Comparison of ENCODE assay signal across 13 mouse cellular contexts in the genomic region with DNA sequence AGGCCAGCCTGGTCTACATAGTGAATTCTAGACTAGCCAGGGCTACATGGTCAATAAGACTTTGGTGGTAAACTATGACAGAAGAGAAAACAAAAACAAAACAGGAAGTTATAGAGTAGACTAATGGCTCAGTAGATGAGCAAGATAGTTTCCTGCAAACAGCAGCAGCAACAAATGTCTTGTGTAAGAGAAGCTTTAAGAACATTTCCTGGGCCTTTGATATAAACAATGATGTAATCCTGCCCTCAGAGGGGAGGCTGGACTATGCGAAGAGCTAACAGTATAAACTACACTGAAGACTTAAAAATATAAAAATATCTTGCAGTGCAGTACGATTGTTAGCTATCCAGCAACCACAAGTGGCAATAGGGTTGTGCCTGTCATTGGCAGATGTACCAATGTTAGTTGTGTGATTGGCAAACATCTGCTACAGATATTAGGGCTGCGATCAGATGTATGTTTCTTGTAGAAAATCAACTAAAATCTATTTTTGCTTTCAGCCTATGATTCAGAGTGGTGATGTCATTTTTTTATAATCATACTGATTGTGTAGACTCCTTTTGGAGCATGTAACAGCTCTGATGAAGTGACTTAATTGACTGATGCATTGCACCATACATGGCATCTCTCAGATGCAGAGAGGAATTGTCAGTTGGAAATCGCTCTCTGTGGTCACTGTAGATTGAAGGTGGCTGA. TPM values are rescaled to one million over a fixed set of nuclear protein-coding genes. Genes with fewer than 3 reads are reported as not detected.
DNase-seq lines count a peak whose midpoint lies in the region; ATAC-seq lines count a peak whose summit lies in the region.
"Had no signal": no experiment of that assay in that cellular context is flagged by ENCODE, and none has a peak within 500 bp of the region (broad histone marks: within the 10 kb centered on the region; RNA-seq: fewer than 3 reads in every experiment).

No protein-coding gene starts in this region.

- no peaks in the 10 kb centered on the region for H3K27me3 ChIP-seq in embryonic facial prominence, embryonic 13.5 days
- H3K27me3 ChIP-seq in embryonic facial prominence, embryonic 10.5 days (replicated peaks; ENCODE audit: low read depth, poor library complexity, severe bottlenecking), result no peaks in the 10 kb centered on the region
- H3K27me3 ChIP-seq in kidney, embryonic 15.5 days, result no peaks in the 10 kb centered on the region
- no peaks in the 10 kb centered on the region for H3K27me3 ChIP-seq in kidney, embryonic 14.5 days (ENCODE audit: control insufficient read depth, insufficient read depth, low read length)
- H3K27me3 ChIP-seq: neural tube, embryonic 13.5 days had no signal

- H3K4me3 ChIP-seq in embryonic facial prominence, embryonic 13.5 days, result no peak overlapping the region
- no peak overlapping the region for H3K4me3 ChIP-seq in embryonic facial prominence, embryonic 10.5 days
- no peak overlapping the region for H3K4me3 ChIP-seq in kidney, embryonic 15.5 days (replicated peaks)
- H3K4me3 ChIP-seq in kidney, embryonic 14.5 days (ENCODE audit: low read length), result no peak overlapping the region
- H3K4me3 ChIP-seq: midbrain, embryonic 10.5 days; neural tube, embryonic 13.5 days had no signal

- intact Hi-C loops in gastrocnemius, postnatal 14 days (cut with DNase I; ENCODE audit: low total_unique reads), result no loop called here

- DNase-seq in embryonic facial prominence, embryonic 10.5 days (ENCODE audit: low spot score), result no peak
- no peak for DNase-seq in embryo, embryonic 9.5 days (ENCODE audit: extremely low spot score)
- DNase-seq in gastrocnemius, postnatal 14 days, result no peak
- DNase-seq: adrenal gland, postnatal 14 days; cerebellum, adult 2 months; kidney, postnatal 25 days had no signal

- no peak overlapping the region; the same call in 1 of the 2 replicates for H3K4me2 ChIP-seq in embryonic facial prominence, embryonic 13.5 days
- H3K4me2 ChIP-seq in kidney, embryonic 15.5 days, result no peak overlapping the region
- H3K4me2 ChIP-seq in kidney, embryonic 14.5 days (replicated peaks; ENCODE audit: low read depth, low read length), result no peak overlapping the region

- no peaks in the 10 kb centered on the region for H3K9me3 ChIP-seq in embryonic facial prominence, embryonic 13.5 days
- no peaks in the 10 kb centered on the region for H3K9me3 ChIP-seq in embryonic facial prominence, embryonic 10.5 days
- no peaks in the 10 kb centered on the region for H3K9me3 ChIP-seq in kidney, embryonic 15.5 days (replicated peaks)
- no peaks in the 10 kb centered on the region for H3K9me3 ChIP-seq in kidney, embryonic 14.5 days (ENCODE audit: control insufficient read depth, low read length)
- H3K9me3 ChIP-seq: midbrain, embryonic 10.5 days; neural tube, embryonic 13.5 days had no signal

- WGBS in embryonic facial prominence, embryonic 13.5 days, result 83% methylated on average over 4 of the region's 4 CpGs
- WGBS in embryonic facial prominence, embryonic 10.5 days, result 92% methylated on average over 4 of the region's 4 CpGs
- 80% methylated on average over 4 of the region's 4 CpGs for WGBS in kidney, embryonic 15.5 days
- 86% methylated on average over 4 of the region's 4 CpGs for WGBS in kidney, embryonic 14.5 days

- 0 out of 2 replicates have a peak overlapping the region, but pooled peaks have one; percentile 22 for H3K27ac ChIP-seq in embryonic facial prominence, embryonic 13.5 days
- no peak overlapping the region for H3K27ac ChIP-seq in embryonic facial prominence, embryonic 10.5 days (replicated peaks)
- peak overlapping the region; percentile 93; the same call in 1 of the 2 replicates for H3K27ac ChIP-seq in kidney, embryonic 15.5 days
- H3K27ac ChIP-seq in kidney, embryonic 14.5 days (ENCODE audit: low read depth, low read length), result no peak overlapping the region
- H3K27ac ChIP-seq: midbrain, embryonic 10.5 days; neural tube, embryonic 13.5 days had no signal

- H3K36me3 ChIP-seq in embryonic facial prominence, embryonic 13.5 days, result peaks cover 15% of the 10 kb centered on the region
- peaks cover 16% of the 10 kb centered on the region for H3K36me3 ChIP-seq in embryonic facial prominence, embryonic 10.5 days (replicated peaks)
- H3K36me3 ChIP-seq in kidney, embryonic 15.5 days, result peaks cover 8% of the 10 kb centered on the region
- H3K36me3 ChIP-seq in kidney, embryonic 14.5 days (ENCODE audit: control insufficient read depth, insufficient read depth, low read length), result peaks cover 3% of the 10 kb centered on the region; the same call in 1 of the 2 replicates

- H3K4me1 ChIP-seq in embryonic facial prominence, embryonic 13.5 days, result peaks cover 48% of the 10 kb centered on the region
- H3K4me1 ChIP-seq in embryonic facial prominence, embryonic 10.5 days, result peaks cover 41% of the 10 kb centered on the region
- peaks cover 53% of the 10 kb centered on the region for H3K4me1 ChIP-seq in kidney, embryonic 15.5 days
- peaks cover 30% of the 10 kb centered on the region for H3K4me1 ChIP-seq in kidney, embryonic 14.5 days (ENCODE audit: control insufficient read depth, insufficient read depth, low read length)

- ATAC-seq in embryonic facial prominence, embryonic 13.5 days (ENCODE audit: insufficient number of reproducible peaks, insufficient read depth, low FRiP score, low TSS enrichment, low read depth), result no peak
- no peak for ATAC-seq in kidney, embryonic 15.5 days (replicated peaks; ENCODE audit: low FRiP score)
- ATAC-seq in kidney, embryonic 14.5 days (ENCODE audit: low FRiP score, low TSS enrichment), result no peak
- ATAC-seq in activated CD4-positive, CD25-positive, alpha-beta regulatory T cell, adult 4 months, result peak; percentile 41
- peak; percentile 63 for ATAC-seq in monocyte, adult 5-6 weeks (replicated peaks; ENCODE audit: insufficient number of reproducible peaks, low FRiP score, low TSS enrichment, poor library complexity, severe bottlenecking)

- no peak overlapping the region for H3K9ac ChIP-seq in embryonic facial prominence, embryonic 13.5 days
- H3K9ac ChIP-seq in kidney, embryonic 15.5 days, result no peak overlapping the region
- H3K9ac ChIP-seq in kidney, embryonic 14.5 days (ENCODE audit: low read depth, low read length), result no peak overlapping the region
- H3K9ac ChIP-seq: neural tube, embryonic 13.5 days had no signal

RNA-seq across cellular contexts. Expression of gene Oaz2, which starts 13.3 kb away (rescaled TPM):
- 295 and 315 TPM in 2 replicates for polyA plus RNA-seq in embryonic facial prominence, embryonic 13.5 days (2015; fragmentation: Nextera tagmentation; extraction: Ambion mirVana)
- polyA plus RNA-seq in embryonic facial prominence, embryonic 10.5 days (2016; fragmentation: Nextera tagmentation; extraction: Ambion mirVana), result 251 and 270 TPM in 2 replicates
- polyA plus RNA-seq in kidney, embryonic 15.5 days (2015; fragmentation: Nextera tagmentation; extraction: Ambion mirVana), result 299 and 308 TPM in 2 replicates
- 194 and 204 TPM in 2 replicates for polyA plus RNA-seq in kidney, embryonic 14.5 days (2014; fragmentation: Nextera tagmentation; extraction: Ambion mirVana)
- 10 to 100 TPM; 32.3 to 36.5 TPM for polyA plus RNA-seq in activated CD4-positive, CD25-positive, alpha-beta regulatory T cell, adult 4 months (2017; shearing (Covaris generic))
- total RNA-seq in monocyte, adult 5-6 weeks (2017), result 72.0 to 107 TPM (median 78.2 TPM) in 3 replicates
- 100 to 1,000 TPM; 258 to 262 TPM for total RNA-seq in gastrocnemius, postnatal 14 days (2021)

RNA-seq across cellular contexts. Expression of gene Rbpms2, which starts 51.6 kb away (rescaled TPM):
- 10.5 and 11.9 TPM in 2 replicates for polyA plus RNA-seq in embryonic facial prominence, embryonic 13.5 days (2015; fragmentation: Nextera tagmentation; extraction: Ambion mirVana)
- polyA plus RNA-seq in embryonic facial prominence, embryonic 10.5 days (2016; fragmentation: Nextera tagmentation; extraction: Ambion mirVana), result 26.2 and 26.4 TPM in 2 replicates
- 29.8 and 30.3 TPM in 2 replicates for polyA plus RNA-seq in kidney, embryonic 15.5 days (2015; fragmentation: Nextera tagmentation; extraction: Ambion mirVana)
- polyA plus RNA-seq in kidney, embryonic 14.5 days (2014; fragmentation: Nextera tagmentation; extraction: Ambion mirVana), result 22.4 and 29.1 TPM in 2 replicates
- polyA plus RNA-seq in activated CD4-positive, CD25-positive, alpha-beta regulatory T cell, adult 4 months (2017; shearing (Covaris generic)), result 1 to 10 TPM in 1 of 2 experiments, under 1 TPM in 1; 0.65 to 1.1 TPM
- 0.48 to 4.1 TPM (median 0.53 TPM) in 3 replicates for total RNA-seq in monocyte, adult 5-6 weeks (2017)
- 1 to 10 TPM; 2.2 to 2.6 TPM for total RNA-seq in gastrocnemius, postnatal 14 days (2021)

Comparison
In these comparisons a context has a peak if more than half of its experiments do, and no peak if none do; other contexts are left out.
1. H3K27ac ChIP-seq: peak in embryonic facial prominence, embryonic 13.5 days (single experiment) and kidney, embryonic 15.5 days (single experiment); none in embryonic facial prominence, embryonic 10.5 days (single experiment) and kidney, embryonic 14.5 days (single experiment).
2. ATAC-seq: peak in activated CD4-positive, CD25-positive, alpha-beta regulatory T cell, adult 4 months (single experiment) and monocyte, adult 5-6 weeks (single experiment); none in embryonic facial prominence, embryonic 13.5 days (single experiment), kidney, embryonic 15.5 days (single experiment) and kidney, embryonic 14.5 days (single experiment).